Mouse (Mus musculus) lung, postnatal 0 days (tissue): ENCODE measurements around the gene Arl8b.
A peak's percentile ranks its signal among the peaks of the same experiment; 100 is the strongest.

Experiments used
- CTCF ChIP-seq: IDR thresholded peaks from 2 replicates; pipeline ENCODE4 v1.5.1; 2016; ENCODE audit warnings: antibody characterized with exemption, mild to moderate bottlenecking
- EP300 ChIP-seq: IDR thresholded peaks from 2 replicates; pipeline ENCODE4 v1.6.1; 2016; ENCODE audit warnings: antibody characterized with exemption, mild to moderate bottlenecking, control low read depth

- no peak for TF ChIP-seq CTCF
- TF ChIP-seq EP300 = peak; percentile 60; the same call in 1 of the 2 replicates
Observed at GRCm38 (mm10) chr6:108835765-108836691, 53.1 kb downstream of the Arl8b start.
